Mouse (Mus musculus) bone marrow macrophage, adult 2 months (primary cell): Measurements from ENCODE around the gene Nxf2. TPM values are rescaled to one million over a fixed set of nuclear protein-coding genes. Genes with fewer than 3 reads are reported as not detected.
"Not testable (repeated sequence)": the region's sequence is repeated elsewhere in the genome, so short reads cannot be mapped to it uniquely, and the experiment has no call there.

Experiments
- H3K27ac ChIP-seq: 2 replicates; pipeline ENCODE4 v1.5.1; 2012; ENCODE audit warnings: low read depth, low read length; ENCODE audit not compliant: insufficient read depth
- H3K4me1 ChIP-seq: 2 replicates; pipeline ENCODE4 v1.6.1; 2012; ENCODE audit warnings: low read length; ENCODE audit not compliant: control insufficient read depth, insufficient read depth
- H3K4me3 ChIP-seq: 2 replicates; pipeline ENCODE4 v1.5.1; 2012; ENCODE audit warnings: mild to moderate bottlenecking, low read length, moderate library complexity; ENCODE audit not compliant: insufficient read depth
- CTCF ChIP-seq: IDR thresholded peaks from 2 replicates; pipeline ENCODE4 v1.5.1; 2012; ENCODE audit warnings: low read depth, mild to moderate bottlenecking, low read length, moderate library complexity
- POLR2A ChIP-seq: IDR thresholded peaks from 2 replicates; pipeline ENCODE4 v1.6.1; 2012; ENCODE audit warnings: mild to moderate bottlenecking, low read depth, low read length, borderline replicate concordance
- polyA plus RNA-seq: library from polyadenylated mRNA; stranded (reverse); fragments of >200 nt; gene quantifications from 2 replicates; pipeline ENCODE4 v1.2.4, GENCODE M21; 2012; ENCODE audit not compliant: missing spikeins, insufficient read depth, insufficient read length

Gene Nxf2
- polyA plus RNA-seq, 1 experiment, result 0.47 TPM

DNA sequence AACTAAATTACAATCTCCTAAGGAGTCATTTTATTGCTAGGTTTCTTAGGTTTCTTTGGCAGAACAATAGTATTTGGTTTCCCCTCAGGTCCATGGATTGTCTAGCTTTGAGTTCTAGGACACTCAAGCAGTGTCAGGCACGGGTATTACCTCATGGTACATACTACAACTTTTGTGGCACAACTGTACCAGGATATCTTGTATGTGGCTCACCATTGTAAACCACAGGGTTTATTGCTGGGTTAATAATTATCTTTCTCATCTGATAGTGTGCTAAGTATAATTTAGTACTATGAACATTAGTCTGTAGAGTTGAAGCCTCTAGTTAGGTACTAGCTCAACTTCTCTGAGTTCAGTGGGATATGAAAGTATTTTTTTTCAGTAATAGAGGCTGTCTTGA is 45.3 kb downstream of the Nxf2 start:
- TF ChIP-seq CTCF (no peak), POLR2A (no peak)
- Histone ChIP-seq H3K27ac (no peak overlapping the region), H3K4me3 (no peak overlapping the region), H3K4me1 (no peaks in the 10 kb centered on the region)

DNA sequence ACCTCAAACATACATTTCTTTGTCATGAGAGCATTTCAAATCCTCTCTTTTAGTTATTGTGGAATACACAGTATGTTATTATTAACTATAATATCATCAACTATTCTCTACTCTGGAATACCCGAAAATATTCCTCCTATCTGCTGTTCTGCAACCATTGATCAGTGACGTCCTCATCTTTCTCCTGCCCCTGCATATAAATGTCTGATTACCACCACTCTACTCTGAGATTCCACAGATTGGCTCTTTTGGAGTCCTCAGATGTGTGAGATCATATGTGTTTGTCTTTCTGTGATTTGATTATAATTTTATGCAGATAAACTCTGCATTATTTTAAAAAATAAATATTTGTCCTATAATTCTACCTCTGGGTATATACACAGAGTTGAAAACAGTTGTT is 48.8 kb downstream of the Nxf2 start:
- Histone ChIP-seq H3K27ac (no peak overlapping the region), H3K4me1 (peaks cover 7% of the 10 kb centered on the region)

DNA sequence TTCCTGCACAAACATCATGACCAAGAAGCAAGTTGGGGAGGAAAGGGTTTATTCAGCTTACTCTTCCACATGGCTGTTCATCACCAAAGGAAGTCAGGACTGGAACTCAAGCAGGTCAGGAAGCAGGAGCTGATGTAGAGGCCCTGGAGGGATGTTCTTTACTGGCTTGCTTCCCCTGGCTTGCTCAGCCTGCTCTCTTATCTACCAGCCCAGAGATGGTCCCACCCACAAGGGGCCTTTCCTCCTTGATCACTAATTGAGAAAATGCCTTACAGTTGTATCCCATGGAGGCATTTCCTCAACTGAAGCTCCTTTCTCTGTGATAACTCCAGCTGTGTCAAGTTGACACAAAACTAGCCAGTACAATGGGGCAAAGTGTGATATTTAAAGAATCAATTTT is 49.2 kb downstream of the Nxf2 start:
- H3K4me3 ChIP-seq, H3K4me1 ChIP-seq, H3K27ac ChIP-seq: not testable (repeated sequence)

More for the DNA sequence above, 48.8 kb downstream of the Nxf2 start:
- H3K4me3 ChIP-seq, result no peak overlapping the region
- TF ChIP-seq CTCF, result no peak
- no peak for TF ChIP-seq POLR2A

DNA sequence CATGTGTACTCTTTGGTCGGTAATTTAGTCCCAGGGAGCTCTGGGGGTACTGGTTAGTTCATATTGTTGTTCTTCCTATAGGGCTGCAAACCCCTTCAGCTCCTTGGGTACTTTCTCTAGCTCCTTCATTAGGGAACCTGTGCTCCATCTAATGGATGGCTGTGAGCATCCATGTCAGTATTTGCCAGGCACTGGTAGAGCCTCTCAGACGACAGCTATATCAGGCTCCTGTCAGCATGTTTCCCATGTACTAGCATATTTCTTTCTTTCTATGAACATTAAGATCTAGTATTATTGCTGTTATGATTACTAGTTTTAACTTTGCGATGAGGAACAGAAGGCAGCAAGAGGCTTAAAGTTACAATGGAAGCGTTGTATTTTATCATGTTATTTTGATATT is 49.7 kb downstream of the Nxf2 start:
- Histone ChIP-seq H3K27ac (no peak overlapping the region), H3K4me1 (peaks cover 9% of the 10 kb centered on the region), H3K4me3 (no peak overlapping the region)
- TF ChIP-seq POLR2A, result no peak
- TF ChIP-seq CTCF, result no peak

DNA sequence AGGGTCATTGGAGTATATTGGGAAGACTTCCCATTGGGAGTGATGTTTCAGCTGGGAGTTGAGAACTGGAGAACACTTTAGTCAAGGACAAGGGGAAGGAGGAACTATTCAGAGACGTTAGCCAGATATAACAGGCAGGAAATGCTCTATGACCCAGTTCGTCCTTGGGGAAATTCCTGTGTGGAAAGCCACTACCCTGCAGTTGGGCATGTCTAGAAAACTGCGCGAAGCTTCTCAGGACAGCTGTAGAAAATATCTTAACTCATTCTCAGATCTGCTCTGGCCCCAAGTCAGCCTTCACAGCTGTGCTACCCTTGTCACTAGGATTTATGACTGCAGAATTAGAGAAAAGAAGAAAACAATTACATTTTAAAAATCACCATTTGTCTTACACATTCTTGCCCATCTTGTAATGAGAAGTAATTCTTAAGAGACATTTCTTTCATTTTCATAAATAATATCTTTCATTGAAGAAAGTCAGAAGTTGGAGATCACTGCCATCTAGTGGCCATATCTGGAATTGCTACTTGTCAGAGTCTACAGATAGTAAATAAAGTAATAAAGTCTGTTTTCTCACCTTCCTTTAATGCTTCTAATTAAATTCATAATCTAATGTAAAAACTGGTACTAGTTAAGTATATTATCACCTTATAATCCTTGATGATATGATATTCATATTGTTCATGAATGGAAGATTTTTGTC is 51.2 kb downstream of the Nxf2 start:
- Histone ChIP-seq H3K27ac (no peak overlapping the region), H3K4me1 (peaks cover 9% of the 10 kb centered on the region), H3K4me3 (no peak overlapping the region)
- TF ChIP-seq CTCF (no peak), POLR2A (no peak)

DNA sequence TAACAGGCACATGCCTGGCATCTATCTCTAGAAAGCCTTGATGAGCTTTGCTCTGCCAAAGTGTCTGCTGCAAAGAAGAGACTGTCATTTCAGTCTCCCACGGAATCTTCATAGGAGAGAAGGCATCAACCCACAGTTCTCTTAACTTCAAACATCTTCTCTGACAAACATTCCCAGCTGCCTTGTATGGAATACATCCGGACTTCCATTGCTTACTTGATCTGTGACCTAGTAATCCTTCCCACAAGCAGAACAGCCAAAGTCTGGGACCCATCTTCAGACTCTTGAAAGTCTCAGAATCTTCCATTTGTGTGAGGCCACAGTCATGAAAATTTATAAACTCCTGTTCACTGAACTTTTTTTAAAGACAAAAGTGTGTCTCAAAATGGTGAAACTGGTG is 51.7 kb downstream of the Nxf2 start:
- Histone ChIP-seq H3K4me3 (no peak overlapping the region), H3K4me1 (peaks cover 9% of the 10 kb centered on the region)

DNA sequence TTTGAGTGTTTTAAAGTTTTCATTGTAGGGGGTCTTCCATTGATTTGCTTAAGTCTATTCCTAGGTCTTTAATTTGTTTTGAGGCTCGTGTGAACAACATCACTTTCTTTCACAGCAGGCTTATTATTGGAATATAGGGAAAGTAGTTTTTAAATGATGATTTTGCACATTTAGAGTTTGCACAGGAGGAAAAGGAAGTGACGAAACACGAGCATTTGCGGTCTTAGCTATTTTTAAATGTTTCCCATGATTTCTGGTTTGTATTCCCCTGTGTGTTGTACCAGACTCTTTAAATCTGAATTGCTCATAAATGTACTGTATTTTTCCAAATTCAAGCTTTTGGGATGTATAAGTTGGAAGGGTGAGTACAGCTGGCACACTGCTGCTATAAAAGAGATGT is 54.2 kb downstream of the Nxf2 start:
- Histone ChIP-seq H3K4me1 (peaks cover 9% of the 10 kb centered on the region), H3K4me3 (no peak overlapping the region), H3K27ac (no peak overlapping the region)
- no peak for TF ChIP-seq CTCF
- TF ChIP-seq POLR2A, result no peak

More for the DNA sequence above, 51.7 kb downstream of the Nxf2 start:
- H3K27ac ChIP-seq, result no peak overlapping the region
- TF ChIP-seq POLR2A (no peak), CTCF (no peak)

Other genes starting within 250 kb of the Nxf2 start
- 0.77 TPM in 1 of 2 replicates, not detected in the other for gene Armcx1, start 246.8 kb downstream of the Nxf2 start, polyA plus RNA-seq
- 1.3 and 1.9 TPM in 2 replicates for gene Armcx6, start 213.3 kb downstream of the Nxf2 start, polyA plus RNA-seq
- 34.4 and 40.6 TPM in 2 replicates for gene Armcx3, start 208.2 kb downstream of the Nxf2 start, polyA plus RNA-seq
- gene Armcx2, start 155.5 kb downstream of the Nxf2 start, polyA plus RNA-seq, result 0.63 and 0.64 TPM in 2 replicates
- gene Zmat1, start 44.5 kb upstream of the Nxf2 start, polyA plus RNA-seq, result 5.6 and 6.4 TPM in 2 replicates
- not detected in 2 replicates for gene Gm15023, start 212.9 kb upstream of the Nxf2 start, polyA plus RNA-seq
- gene Tceal6, start 245.9 kb upstream of the Nxf2 start, polyA plus RNA-seq, result not detected in 2 replicates